Mouse (Mus musculus): ENCODE results near the gene Gpr87. TPM values are rescaled to one million over a fixed set of nuclear protein-coding genes. Genes with fewer than 3 reads are reported as not detected.
A peak's percentile ranks its signal among the peaks of the same experiment; 100 is the strongest.

Gpr87 gene
- 0.08 and 0.48 TPM in 2 replicates for polyA plus RNA-seq (2012; rRNA removed)

- no peak for TF ChIP-seq CTCF (IDR thresholded peaks at IDR 0.05; ENCODE audit: borderline replicate concordance, extremely low read depth, insufficient read depth, insufficient read length)
- no peak for TF ChIP-seq POLR2A (IDR thresholded peaks at IDR 0.05; ENCODE audit: borderline replicate concordance, extremely low read depth, insufficient read depth, insufficient read length, poor library complexity, severe bottlenecking)
- no peak for DNase-seq (ENCODE audit: low read depth)
Measured at GRCm38 (mm10) chr3:59194938-59195337, at the start of gene Gpr87. TSS of gene Gpr87 (minus strand) at chr3:59195104.

- no peak for TF ChIP-seq POLR2A (IDR thresholded peaks at IDR 0.05; ENCODE audit: borderline replicate concordance, extremely low read depth, insufficient read depth, insufficient read length, poor library complexity, severe bottlenecking)
- no peak for TF ChIP-seq CTCF (IDR thresholded peaks at IDR 0.05; ENCODE audit: borderline replicate concordance, extremely low read depth, insufficient read depth, insufficient read length)
- no peak for DNase-seq (ENCODE audit: low read depth)
Measured at GRCm38 (mm10) chr3:59243384-59243783, 48.5 kb upstream of the Gpr87 start.

GRCm38 (mm10) chr3:59234878-59235277, 40.0 kb upstream of the Gpr87 start:
- no peak for DNase-seq (ENCODE audit: low read depth)
- no peak for TF ChIP-seq POLR2A (IDR thresholded peaks at IDR 0.05; ENCODE audit: borderline replicate concordance, extremely low read depth, insufficient read depth, insufficient read length, poor library complexity, severe bottlenecking)
- no peak for TF ChIP-seq CTCF (IDR thresholded peaks at IDR 0.05; ENCODE audit: borderline replicate concordance, extremely low read depth, insufficient read depth, insufficient read length)

- TF ChIP-seq POLR2A (IDR thresholded peaks at IDR 0.05; ENCODE audit: borderline replicate concordance, extremely low read depth, insufficient read depth, insufficient read length, poor library complexity, severe bottlenecking) (no peak), CTCF (IDR thresholded peaks at IDR 0.05; ENCODE audit: borderline replicate concordance, extremely low read depth, insufficient read depth, insufficient read length) (no peak)
- DNase-seq (ENCODE audit: low read depth) = peak; percentile 37
Measured at GRCm38 (mm10) chr3:59230912-59231311, 36.0 kb upstream of the Gpr87 start.

- TF ChIP-seq CTCF (IDR thresholded peaks at IDR 0.05; ENCODE audit: borderline replicate concordance, extremely low read depth, insufficient read depth, insufficient read length) = no peak
- TF ChIP-seq POLR2A (IDR thresholded peaks at IDR 0.05; ENCODE audit: borderline replicate concordance, extremely low read depth, insufficient read depth, insufficient read length, poor library complexity, severe bottlenecking) = no peak
- DNase-seq (ENCODE audit: low read depth) = peak; percentile 11
Measured at GRCm38 (mm10) chr3:59228730-59229551, 34.0 kb upstream of the Gpr87 start.

- DNase-seq (ENCODE audit: low read depth) = no peak
- no peak for TF ChIP-seq POLR2A (IDR thresholded peaks at IDR 0.05; ENCODE audit: borderline replicate concordance, extremely low read depth, insufficient read depth, insufficient read length, poor library complexity, severe bottlenecking)
- no peak for TF ChIP-seq CTCF (IDR thresholded peaks at IDR 0.05; ENCODE audit: borderline replicate concordance, extremely low read depth, insufficient read depth, insufficient read length)
Measured at GRCm38 (mm10) chr3:59227696-59228095, 32.8 kb upstream of the Gpr87 start.

GRCm38 (mm10) chr3:59225411-59225810, 30.5 kb upstream of the Gpr87 start:
- TF ChIP-seq CTCF (IDR thresholded peaks at IDR 0.05; ENCODE audit: borderline replicate concordance, extremely low read depth, insufficient read depth, insufficient read length) (no peak), POLR2A (IDR thresholded peaks at IDR 0.05; ENCODE audit: borderline replicate concordance, extremely low read depth, insufficient read depth, insufficient read length, poor library complexity, severe bottlenecking) (no peak)
- no peak for DNase-seq (ENCODE audit: low read depth)

- DNase-seq (ENCODE audit: low read depth) = no peak
Measured at GRCm38 (mm10) chr3:59222303-59222702, 27.4 kb upstream of the Gpr87 start.

GRCm38 (mm10) chr3:59219326-59219725, 24.4 kb upstream of the Gpr87 start:
- TF ChIP-seq POLR2A (IDR thresholded peaks at IDR 0.05; ENCODE audit: borderline replicate concordance, extremely low read depth, insufficient read depth, insufficient read length, poor library complexity, severe bottlenecking) (no peak), CTCF (IDR thresholded peaks at IDR 0.05; ENCODE audit: borderline replicate concordance, extremely low read depth, insufficient read depth, insufficient read length) (no peak)
- no peak for DNase-seq (ENCODE audit: low read depth)

More at GRCm38 (mm10) chr3:59222303-59222702, 27.4 kb upstream of the Gpr87 start:
- TF ChIP-seq POLR2A (IDR thresholded peaks at IDR 0.05; ENCODE audit: borderline replicate concordance, extremely low read depth, insufficient read depth, insufficient read length, poor library complexity, severe bottlenecking) (no peak), CTCF (IDR thresholded peaks at IDR 0.05; ENCODE audit: borderline replicate concordance, extremely low read depth, insufficient read depth, insufficient read length) (no peak)

GRCm38 (mm10) chr3:59217211-59217610, 22.3 kb upstream of the Gpr87 start:
- TF ChIP-seq CTCF (IDR thresholded peaks at IDR 0.05; ENCODE audit: borderline replicate concordance, extremely low read depth, insufficient read depth, insufficient read length) (no peak), POLR2A (IDR thresholded peaks at IDR 0.05; ENCODE audit: borderline replicate concordance, extremely low read depth, insufficient read depth, insufficient read length, poor library complexity, severe bottlenecking) (no peak)
- no peak for DNase-seq (ENCODE audit: low read depth)

GRCm38 (mm10) chr3:59212404-59212803, 17.5 kb upstream of the Gpr87 start:
- TF ChIP-seq CTCF (IDR thresholded peaks at IDR 0.05; ENCODE audit: borderline replicate concordance, extremely low read depth, insufficient read depth, insufficient read length) (no peak), POLR2A (IDR thresholded peaks at IDR 0.05; ENCODE audit: borderline replicate concordance, extremely low read depth, insufficient read depth, insufficient read length, poor library complexity, severe bottlenecking) (no peak)
- no peak for DNase-seq (ENCODE audit: low read depth)

GRCm38 (mm10) chr3:59211784-59212183, 16.9 kb upstream of the Gpr87 start:
- no peak for TF ChIP-seq POLR2A (IDR thresholded peaks at IDR 0.05; ENCODE audit: borderline replicate concordance, extremely low read depth, insufficient read depth, insufficient read length, poor library complexity, severe bottlenecking)
- no peak for TF ChIP-seq CTCF (IDR thresholded peaks at IDR 0.05; ENCODE audit: borderline replicate concordance, extremely low read depth, insufficient read depth, insufficient read length)
- no peak for DNase-seq (ENCODE audit: low read depth)

Data from brain, embryonic 14.5 days (tissue).